Mouse (Mus musculus): ENCODE measurements around the gene Trim45.

DNA sequence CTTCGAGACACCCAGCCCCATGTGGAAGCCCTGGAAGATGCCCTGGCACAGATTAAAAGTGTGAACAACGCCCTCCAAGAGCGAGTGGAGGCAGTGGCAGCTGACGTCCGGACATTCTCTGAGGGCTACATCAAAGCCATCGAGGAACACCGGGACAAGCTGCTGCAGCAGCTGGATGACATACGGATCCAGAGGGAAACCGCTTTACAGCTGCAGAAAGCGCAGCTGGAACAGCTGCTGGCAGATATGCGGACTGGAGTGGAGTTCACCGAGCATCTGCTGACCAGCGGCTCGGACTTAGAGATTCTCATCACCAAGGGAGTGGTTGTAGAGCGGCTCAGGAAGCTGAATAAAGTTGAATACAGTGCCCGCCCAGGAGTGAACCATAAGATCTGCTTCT, 3.2 kb downstream of the Trim45 start:
- no peak for TF ChIP-seq EP300 (IDR thresholded peaks at IDR 0.05; ENCODE audit: low read depth in 1 of 2, low read length in 2 of 2)
- TF ChIP-seq CTCF (IDR thresholded peaks at IDR 0.05 in 2 of 3, conservative IDR thresholded peaks at IDR 0.05 in 1 of 3; ENCODE audit: control insufficient read depth in 1 of 3, insufficient read depth in 1 of 3, low read depth in 2 of 3, low read length in 3 of 3, poor library complexity in 1 of 3, severe bottlenecking in 1 of 3): no peak
